Mouse (Mus musculus): ENCODE measurements around the gene Spata21. TPM values are rescaled to one million over a fixed set of nuclear protein-coding genes. Genes with fewer than 3 reads are reported as not detected.

The Spata21 gene
- polyA plus RNA-seq (2012) = not detected in 2 replicates

GRCm38 (mm10) chr4:141088033-141088432, at the start of gene Spata21:
Gene Spata21, plus strand, starts transcription at chr4:141088333.
- no peak for TF ChIP-seq GATA1 (IDR thresholded peaks at IDR 0.05; ENCODE audit: low read length)

GRCm38 (mm10) chr4:141041117-141041516, 47.0 kb upstream of the Spata21 start:
- TF ChIP-seq GATA1 (IDR thresholded peaks at IDR 0.05; ENCODE audit: low read length) = no peak

GRCm38 (mm10) chr4:141044816-141045215, 43.3 kb upstream of the Spata21 start:
- TF ChIP-seq GATA1 (IDR thresholded peaks at IDR 0.05; ENCODE audit: low read length) = no peak

GRCm38 (mm10) chr4:141048810-141049475, 39.2 kb upstream of the Spata21 start:
- TF ChIP-seq GATA1 (IDR thresholded peaks at IDR 0.05; ENCODE audit: low read length) = no peak

GRCm38 (mm10) chr4:141049476-141049835, 38.7 kb upstream of the Spata21 start:
- no peak for TF ChIP-seq GATA1 (IDR thresholded peaks at IDR 0.05; ENCODE audit: low read length)

- TF ChIP-seq GATA1 (IDR thresholded peaks at IDR 0.05; ENCODE audit: low read length) = no peak
These were observed 35.7 kb upstream of the Spata21 start for GRCm38 (mm10) chr4:141052442-141052841.

- TF ChIP-seq GATA1 (IDR thresholded peaks at IDR 0.05; ENCODE audit: low read length) = no peak
These were observed 35.0 kb upstream of the Spata21 start for GRCm38 (mm10) chr4:141053138-141053537.

- TF ChIP-seq GATA1 (IDR thresholded peaks at IDR 0.05; ENCODE audit: low read length) = no peak
These were observed 34.5 kb upstream of the Spata21 start for GRCm38 (mm10) chr4:141053568-141054161.

GRCm38 (mm10) chr4:141056970-141057369, 31.2 kb upstream of the Spata21 start:
- no peak for TF ChIP-seq GATA1 (IDR thresholded peaks at IDR 0.05; ENCODE audit: low read length)

GRCm38 (mm10) chr4:141058835-141059234, 29.3 kb upstream of the Spata21 start:
- TF ChIP-seq GATA1 (IDR thresholded peaks at IDR 0.05; ENCODE audit: low read length) = no peak

- TF ChIP-seq GATA1 (IDR thresholded peaks at IDR 0.05; ENCODE audit: low read length) = no peak
These were observed 28.3 kb upstream of the Spata21 start for GRCm38 (mm10) chr4:141059616-141060425.

GRCm38 (mm10) chr4:141060426-141061301, 27.5 kb upstream of the Spata21 start, which contains the start of gene Crocc:
Gene Crocc, minus strand, starts transcription at chr4:141060550.
- TF ChIP-seq GATA1 (IDR thresholded peaks at IDR 0.05; ENCODE audit: low read length) = no peak

GRCm38 (mm10) chr4:141064104-141064659, 24.0 kb upstream of the Spata21 start:
- no peak for TF ChIP-seq GATA1 (IDR thresholded peaks at IDR 0.05; ENCODE audit: low read length)

GRCm38 (mm10) chr4:141065123-141065522, 23.0 kb upstream of the Spata21 start:
- TF ChIP-seq GATA1 (IDR thresholded peaks at IDR 0.05; ENCODE audit: low read length) = no peak

Data from G1E-ER4 (cell line).